Mouse (Mus musculus) erythroid progenitor cell, adult 5-6 weeks (primary cell): Measurements from ENCODE around the gene Lhx3. TPM values are rescaled to one million over a fixed set of nuclear protein-coding genes. Genes with fewer than 3 reads are reported as not detected.

Experiments used
- ATAC-seq: replicated peaks from 2 replicates; pipeline ENCODE4 v1.8.0; 2016; ENCODE audit warnings: moderate number of reproducible peaks, mild to moderate bottlenecking, moderate TSS enrichment, inconsistent platforms; ENCODE audit not compliant: poor library complexity, low FRiP score, severe bottlenecking
- total RNA-seq, 2 experiments: library from RNA; stranded (forward) in 1 of 2; stranded (reverse) in 1 of 2; fragments of 150-400 nt in 1 of 2; fragments of 186-747, 209-891 nt in 1 of 2; gene quantifications; 2 replicates each; pipeline versions ENCODE4 v1.2.3 to v1.2.4; 2015 to 2017; ENCODE audit warnings: low replicate concordance in 2 of 2

Gene Lhx3
- total RNA-seq, 2 experiments from 2014 or later = not detected

DNA sequence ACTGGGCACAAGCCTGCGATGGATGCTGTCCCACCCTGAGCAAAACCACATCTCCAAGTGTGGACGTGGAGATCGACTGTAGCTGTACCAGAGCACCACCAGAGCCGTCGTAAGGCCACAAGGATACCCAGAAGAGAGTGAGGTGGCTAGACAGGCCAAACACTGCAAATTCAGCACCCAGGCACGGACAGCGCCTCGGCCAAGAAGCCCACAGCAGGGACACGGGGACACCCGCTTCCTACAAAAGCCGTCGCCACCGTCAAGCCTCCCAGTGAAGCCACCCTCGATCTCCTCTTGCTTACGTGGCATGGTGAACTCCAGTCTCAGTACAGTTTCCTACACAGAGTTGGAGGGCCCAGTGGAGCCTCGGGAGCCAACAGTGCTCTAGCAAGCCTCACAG, 3.0 kb downstream of the Lhx3 start:
- no peak for ATAC-seq

DNA sequence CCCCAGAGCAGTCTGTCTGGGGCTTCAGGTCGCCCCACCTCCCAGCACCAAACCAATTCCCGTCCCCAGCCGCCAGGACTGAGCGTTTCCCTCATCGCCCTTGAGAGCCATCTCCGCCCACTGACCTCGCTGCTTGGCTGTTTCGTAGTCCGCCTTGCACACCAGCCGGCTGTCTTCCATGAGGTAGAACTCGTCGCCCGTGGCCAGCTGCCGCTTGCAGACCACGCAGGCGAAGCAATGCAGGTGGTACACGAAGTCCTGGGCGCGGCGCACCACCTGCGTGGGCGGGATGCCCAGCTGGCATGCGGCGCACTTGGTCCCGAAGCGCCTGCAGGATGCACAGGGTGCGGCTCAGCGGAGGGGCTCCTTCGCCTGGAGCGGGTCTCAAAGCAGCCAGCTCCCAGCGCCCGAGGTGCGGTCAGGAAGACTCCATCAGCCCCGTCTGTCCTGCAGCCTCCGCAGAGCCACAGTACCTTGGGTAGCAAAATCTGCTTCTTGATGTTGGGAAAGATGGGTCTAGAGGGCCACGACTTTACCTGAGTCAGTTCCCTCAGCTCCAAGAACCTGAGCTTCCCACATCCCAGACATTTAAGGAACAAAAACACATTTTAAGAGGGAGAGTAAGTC, 5.1 kb downstream of the Lhx3 start:
- no peak for ATAC-seq

DNA sequence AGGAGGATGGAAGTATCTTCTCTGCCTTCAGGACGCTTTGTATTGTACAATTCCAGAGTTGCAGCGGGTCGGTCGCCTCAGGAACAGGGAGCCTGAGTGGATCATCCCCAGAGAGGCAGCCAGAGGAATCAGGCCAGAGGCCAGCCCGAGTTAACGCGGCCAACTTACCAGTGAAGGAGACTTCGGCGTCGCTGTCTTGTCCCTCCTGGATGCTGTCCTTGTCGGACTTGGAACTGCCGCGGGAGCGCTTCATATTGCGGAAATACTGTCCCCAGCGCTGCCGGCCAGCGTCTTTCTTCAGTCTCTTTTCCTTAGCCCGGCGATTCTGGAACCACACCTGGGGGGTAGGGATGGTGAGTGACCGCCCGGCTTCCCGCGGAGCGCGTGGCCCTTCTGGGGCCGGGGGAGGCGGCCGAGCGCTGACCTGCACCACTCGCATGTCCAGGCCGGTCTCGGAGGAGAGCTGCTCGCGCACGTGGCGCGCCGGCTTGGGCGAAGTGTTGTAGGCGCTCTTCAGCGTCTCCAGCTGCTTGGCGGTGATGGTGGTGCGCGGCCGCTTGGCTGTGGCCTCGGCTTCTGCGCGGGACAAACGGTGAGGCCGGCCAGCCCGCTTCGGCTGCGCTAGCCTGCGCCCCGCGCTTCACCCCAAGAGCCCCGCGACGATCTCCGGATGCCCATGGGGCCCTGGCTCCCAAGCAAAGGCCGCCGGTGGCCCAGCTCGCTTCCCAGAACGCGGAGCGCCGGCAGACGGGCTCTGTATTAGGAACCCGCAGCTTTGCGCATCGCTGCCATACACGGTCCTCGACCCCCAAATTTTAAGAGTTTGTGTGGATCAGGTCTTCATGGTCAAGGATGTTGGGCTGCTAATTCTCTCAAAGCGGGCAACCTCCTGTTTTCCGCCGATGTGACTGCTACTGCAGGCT, 5.9 kb downstream of the Lhx3 start:
- ATAC-seq = no peak

DNA sequence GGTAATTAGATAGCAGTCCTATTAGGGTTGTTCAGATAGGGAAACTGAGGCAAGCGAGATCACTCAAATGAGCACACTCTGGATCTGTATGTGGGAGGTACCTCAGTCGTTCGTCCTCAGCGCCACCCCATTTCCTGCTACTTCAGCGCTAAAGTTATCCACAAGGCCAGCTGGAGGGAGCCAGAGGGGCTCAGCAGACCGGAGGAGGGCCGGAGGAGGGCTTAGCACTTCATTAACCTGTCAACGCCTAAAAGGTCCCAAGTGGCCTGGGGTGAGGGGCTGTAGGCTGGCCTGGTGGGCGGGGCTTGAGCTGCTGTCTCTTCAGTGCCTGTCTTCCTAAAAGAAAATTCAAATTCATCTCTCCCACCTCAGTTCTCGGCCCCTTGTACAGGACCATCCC, 9.6 kb downstream of the Lhx3 start:
- ATAC-seq = no peak

DNA sequence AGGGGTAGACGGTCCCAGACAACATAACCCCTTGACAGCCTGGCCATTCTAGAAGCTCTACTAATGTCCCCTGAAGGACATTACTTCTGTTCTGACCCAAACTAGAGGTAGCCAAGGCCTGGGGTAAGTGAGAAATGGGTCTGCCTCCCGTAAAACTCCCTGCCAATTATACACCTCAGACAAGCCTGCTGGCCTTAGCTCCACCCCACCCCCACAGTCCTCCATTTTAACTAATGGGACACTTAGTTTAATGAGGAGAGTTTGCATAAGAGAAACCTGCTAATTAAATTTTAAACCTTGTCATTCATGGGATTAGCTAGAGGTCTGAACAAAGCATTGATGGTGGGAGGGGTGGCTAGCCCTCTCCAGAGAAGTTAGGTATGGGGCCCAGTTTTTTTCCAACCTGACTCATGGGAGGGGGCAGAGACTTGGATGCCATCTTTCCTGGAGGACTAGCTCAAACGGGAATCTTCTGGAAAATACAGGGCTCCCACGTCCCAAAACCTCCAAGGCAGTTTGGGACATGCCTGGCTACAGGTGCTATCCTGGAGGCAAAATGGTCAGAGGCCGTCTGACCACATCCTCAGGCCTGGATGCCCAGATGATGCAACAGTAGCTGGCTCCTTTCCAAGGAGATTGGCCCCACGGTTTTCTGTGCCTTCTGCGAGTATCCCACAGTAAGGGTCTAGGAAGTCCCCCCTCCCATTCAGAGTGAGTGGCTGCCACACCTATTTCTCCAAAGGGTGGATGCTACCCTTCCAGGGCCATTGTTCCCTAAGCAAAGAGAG, 13.3 kb downstream of the Lhx3 start:
- ATAC-seq = no peak

DNA sequence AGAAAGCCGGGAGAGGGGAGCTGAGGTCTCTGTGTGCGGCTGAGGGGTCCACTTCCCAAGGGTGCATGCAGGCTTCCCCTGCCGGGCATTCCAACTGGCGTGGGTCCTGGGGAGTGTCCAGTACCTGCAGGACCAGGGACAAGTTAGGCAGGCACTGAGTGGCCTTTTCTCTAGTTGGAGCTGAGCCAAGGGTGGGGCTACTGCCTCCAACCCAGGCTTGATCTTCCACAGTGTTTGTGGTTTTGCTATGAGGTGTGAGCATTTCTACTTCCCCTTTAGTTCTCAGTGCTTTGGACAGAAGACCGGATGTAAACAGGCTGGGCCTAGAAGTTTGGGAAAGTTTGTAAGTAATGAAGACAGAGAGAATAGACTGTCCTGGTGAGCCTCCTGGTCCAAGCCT, 19.6 kb downstream of the Lhx3 start:
- ATAC-seq = no peak

DNA sequence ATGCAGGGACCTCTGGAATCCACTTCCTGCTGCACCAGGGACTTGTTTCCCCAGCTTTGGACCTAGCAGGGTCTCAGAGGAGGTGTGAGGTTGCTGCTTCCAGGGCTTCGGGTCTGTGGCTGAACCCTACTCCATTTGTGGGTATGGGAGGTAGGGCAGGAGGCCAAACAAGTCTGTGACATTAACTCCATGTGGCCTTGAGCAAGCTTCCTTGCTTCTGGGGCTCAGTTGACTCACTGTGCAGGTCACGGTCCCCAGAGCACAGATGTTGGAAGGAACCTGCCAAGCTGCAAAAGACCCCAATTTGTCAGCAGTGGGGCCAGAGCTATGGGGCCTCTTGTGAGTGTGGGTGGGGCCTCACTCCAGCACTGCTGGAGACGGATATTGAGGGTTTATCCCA, 23.7 kb downstream of the Lhx3 start:
- no peak for ATAC-seq

DNA sequence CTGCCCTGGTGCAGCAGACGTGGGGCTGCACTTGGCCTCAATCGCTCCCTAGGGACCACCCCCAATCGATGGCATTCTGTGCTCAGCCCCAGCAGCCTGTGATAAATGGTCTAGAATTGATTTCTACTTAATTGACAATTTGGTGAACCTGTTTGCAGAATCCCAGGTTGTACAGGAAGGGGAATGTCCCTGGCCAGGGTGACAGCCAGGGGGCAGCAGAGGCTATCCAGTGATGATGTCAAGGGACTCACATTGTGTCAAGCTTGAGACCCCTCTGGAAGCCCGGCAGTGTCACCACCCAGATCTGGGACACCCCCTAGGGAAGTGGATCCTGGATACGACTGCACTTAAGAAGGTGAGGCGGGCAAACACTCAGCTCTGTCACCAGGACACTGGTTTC, 25.4 kb downstream of the Lhx3 start:
- no peak for ATAC-seq

DNA sequence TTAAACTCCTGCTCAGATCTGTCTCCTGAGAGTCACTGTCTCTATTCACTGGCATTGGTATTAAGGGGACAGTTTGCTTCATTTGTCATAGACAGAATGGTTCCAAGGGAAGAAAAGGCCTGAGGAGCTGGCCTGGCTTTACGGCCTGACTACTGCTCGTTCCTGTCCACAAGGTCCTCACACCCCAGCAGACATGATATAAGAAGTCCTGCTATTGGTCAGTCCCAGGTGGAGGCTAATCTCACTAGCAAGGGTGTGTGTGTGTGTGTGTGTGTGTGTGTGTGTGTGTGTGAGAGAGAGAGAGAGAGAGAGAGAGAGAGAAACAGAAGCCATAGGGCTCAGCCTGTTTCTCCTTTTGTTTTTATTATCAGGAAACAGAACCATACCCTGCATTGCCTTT, 30.9 kb downstream of the Lhx3 start:
- no peak; the same call in 1 of the 2 replicates for ATAC-seq

DNA sequence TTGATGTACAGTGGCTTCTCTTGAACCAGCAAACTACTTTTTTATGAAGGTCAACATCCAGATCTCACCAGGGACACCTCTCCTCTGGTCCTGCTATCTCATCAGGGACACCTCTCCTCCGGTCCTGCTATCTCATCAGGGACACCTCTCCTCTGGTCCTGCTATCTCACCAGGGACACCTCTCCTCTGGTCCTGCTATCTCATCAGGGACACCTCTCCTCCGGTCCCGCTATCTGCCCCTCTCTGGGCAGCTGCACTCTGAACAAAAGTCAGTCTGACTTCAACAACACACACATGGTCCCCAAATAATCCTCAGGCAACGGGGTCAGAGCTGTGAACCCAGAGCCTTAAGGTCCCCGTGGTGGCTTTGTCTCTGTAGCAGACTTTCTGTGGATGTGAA, 31.4 kb downstream of the Lhx3 start:
- ATAC-seq = peak; percentile 88

DNA sequence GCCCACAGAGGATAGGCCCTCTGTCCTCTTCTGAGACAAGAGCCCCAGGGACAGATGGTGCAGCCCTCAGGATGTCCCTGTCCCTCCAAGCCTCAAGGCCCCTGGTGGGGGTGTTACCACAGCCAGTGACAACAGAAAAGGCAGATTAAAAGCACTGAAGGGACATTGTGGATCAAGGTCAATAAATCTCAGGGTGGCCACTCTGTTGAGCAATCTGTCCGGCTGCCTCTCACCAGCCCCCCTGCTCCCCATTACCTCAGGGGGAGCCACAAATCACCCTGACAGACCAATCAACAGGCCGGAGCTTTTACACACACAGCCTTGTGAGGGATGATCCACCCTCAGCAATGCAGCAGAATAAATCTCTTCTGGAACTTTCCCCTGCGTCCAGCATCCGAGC, 32.9 kb downstream of the Lhx3 start:
- ATAC-seq = no peak

DNA sequence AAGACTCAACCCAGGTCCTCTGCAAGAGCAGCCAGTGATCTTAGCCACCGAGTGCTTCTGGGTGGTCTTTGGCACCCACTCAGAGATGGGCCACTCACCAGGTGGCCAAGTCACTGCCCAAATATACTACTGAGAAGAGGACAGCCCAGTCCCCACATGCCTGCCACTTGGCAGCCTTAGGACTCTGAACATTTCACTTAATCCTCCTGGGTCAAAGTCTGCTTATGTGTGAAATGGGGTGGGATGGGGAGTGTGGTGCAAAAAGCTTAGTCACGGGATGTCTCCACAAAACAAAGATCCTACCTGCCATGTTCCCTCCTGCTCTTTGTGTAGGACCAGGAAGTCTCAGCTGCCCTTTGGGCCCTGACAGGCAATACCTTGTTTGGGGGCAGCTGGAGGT, 35.9 kb downstream of the Lhx3 start:
- no peak for ATAC-seq

DNA sequence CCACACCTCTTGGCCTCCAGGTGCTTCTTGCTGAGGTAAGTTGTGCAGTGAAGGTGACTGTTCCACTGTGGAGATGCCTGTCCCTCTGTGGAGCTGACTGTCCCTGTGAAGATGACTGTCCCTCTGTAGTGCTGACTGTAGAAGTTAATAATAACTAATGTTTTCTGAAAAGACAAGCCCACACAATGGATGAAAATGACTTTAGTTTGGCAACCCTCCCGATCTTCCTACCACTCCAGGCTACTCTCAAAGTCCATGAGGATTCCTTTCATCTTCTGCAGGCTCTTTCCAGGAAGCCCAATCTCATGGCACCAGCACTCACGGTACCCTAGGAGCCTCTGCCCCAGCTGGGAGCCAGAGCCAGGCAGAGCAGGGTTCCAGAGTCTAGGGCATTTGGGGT, 37.7 kb downstream of the Lhx3 start:
- no peak for ATAC-seq

DNA sequence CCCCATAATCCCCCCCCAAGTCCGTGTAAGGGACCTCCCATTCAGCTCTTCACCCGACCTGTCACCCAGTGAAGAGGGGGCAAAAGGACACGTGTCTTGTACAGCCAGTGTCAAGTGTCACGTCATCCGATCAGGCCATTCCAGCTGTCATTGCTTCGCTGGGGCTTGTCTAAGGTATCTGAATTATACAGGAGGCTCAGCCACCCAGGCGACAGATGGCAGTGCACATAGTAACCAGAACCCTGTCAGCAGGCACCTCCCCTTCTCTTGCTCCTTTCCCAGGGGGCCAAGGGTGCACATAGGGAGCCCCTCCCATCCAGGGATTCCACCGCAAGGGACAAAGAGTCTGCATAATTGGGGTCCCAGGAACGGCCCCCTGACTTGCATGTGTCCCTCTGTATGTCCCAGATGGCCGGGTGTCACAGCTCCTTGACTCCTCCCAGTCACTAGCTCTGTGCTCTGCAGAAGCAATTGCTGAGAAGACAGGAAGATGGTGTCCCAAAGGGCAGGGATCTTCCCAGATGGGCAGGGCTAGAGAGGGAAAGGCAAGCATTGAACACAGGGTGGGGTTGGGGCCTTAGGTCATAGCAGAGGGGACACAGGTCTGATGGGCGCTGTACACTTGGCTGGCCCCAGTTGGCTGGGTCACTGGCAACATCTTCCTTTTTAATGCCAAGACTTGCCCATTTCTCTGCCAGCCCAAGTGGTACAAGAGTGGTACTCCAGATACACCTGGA, 39.1 kb downstream of the Lhx3 start:
- ATAC-seq = no peak

DNA sequence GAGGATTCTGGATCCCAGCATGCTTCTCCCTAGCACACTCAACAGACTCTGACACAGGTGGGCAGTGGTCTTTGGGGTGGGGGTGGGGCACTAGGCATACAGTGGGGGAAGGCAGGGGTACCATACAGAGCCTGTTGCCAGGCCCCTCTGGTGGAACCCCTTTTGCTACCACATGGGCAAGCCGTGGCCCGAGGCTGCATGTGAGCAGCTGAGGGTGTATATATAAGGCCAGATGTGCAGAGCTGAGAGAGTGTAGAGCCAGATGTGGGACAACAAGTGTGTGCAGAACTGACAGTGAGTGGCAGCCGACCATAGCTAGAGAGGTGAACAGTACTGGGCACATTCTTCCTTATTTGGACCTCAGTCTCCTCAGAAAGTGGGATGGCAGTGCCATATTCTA, 41.2 kb downstream of the Lhx3 start:
- no peak for ATAC-seq

DNA sequence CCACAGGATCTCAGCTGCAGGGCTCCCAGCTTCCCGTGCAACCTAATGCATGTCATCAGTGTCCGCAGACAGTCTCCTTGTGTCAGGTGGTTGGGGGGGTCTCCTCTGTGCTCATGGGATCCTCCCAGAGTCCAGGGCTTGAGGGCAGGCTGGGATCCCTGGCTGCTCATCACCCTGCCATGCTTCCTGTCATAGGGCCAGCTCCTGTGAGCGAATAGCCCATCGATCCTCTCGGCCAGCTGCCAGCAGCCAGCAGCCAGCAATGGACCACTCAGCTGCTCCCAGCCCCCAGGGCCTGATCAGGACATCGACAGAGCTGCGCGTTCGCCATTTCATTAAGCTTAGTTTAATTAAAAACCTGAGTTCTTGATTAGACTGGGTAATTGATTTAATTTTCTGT, 50.0 kb downstream of the Lhx3 start:
- ATAC-seq = no peak

DNA sequence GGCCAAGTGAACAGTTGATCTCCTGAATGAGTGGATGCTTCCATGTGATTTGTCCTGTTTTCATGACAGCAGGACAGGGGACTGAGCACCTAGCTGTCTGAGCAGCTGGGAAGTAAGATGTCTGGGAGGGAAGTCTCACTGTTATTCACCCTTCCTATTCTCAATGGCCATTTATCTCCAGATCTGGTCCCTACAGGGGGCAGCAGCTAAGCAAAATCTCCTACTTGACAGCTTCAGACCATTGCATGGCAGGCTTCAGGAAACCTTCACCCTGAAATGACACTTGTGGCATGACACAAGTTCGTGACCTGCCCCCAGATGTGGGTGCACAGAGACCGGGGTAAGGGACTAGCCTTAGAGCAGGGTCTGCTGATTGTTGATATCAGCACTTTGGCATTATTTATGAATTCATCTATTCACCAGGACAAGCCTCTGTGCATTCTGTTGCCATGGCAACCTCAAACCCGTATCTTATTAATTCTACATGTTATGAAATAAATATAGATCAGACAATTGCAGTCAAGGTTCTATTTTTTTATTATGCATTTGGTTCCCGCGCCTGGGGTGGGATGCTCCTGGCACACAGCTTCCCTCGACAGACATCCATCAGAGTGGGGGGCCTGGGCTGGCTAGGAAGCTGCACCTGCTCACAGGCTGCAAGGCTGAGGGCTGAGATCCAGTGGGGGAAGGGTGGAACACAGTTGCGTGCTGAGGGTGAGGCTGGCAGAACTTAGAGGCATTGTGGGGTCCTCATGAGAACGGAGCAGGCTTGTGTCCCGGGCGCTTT, 51.7 kb downstream of the Lhx3 start:
- no peak for ATAC-seq

DNA sequence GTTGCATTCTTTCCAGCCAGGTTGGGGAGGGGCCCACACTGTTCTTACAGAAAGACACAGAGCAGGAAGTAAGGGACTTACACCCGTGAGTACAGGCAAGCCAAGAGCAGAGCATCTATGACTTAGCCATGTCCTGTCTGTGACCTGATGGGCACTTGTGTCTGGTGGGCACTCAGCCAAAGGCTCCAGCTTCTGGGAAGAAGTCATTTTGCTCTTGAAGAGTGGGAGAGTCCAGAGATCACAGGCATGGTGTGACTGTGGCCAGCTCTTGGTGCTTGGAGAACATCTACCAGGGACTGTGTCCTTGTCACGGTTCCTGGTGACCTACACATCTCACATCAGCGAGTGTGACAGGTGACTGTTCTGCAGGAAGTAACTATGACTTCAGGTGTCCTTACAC, 52.4 kb downstream of the Lhx3 start:
- ATAC-seq = no peak

DNA sequence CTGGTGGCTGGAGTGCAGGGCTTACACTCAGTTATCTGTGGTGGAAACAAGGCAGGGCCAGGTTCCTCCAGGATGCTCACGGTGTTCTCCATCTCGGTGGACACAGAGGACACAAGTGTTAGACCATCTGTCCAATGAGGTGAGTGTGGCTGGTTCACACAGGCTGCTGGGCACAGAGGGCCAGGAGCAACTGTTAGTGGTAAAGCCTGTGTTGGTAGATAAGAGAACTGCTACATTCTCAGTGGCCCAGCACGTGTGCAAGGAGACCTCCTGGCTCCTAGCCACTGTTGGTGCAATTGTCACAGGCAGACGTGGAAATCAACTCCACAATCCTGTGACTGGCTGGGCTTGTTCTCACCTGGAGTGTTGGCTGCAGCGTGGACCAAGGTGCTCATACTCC, 53.5 kb downstream of the Lhx3 start:
- peak; percentile 61 for ATAC-seq
